Comparison of ENCODE assay signal across 1 mouse cellular context in the genomic region with DNA sequence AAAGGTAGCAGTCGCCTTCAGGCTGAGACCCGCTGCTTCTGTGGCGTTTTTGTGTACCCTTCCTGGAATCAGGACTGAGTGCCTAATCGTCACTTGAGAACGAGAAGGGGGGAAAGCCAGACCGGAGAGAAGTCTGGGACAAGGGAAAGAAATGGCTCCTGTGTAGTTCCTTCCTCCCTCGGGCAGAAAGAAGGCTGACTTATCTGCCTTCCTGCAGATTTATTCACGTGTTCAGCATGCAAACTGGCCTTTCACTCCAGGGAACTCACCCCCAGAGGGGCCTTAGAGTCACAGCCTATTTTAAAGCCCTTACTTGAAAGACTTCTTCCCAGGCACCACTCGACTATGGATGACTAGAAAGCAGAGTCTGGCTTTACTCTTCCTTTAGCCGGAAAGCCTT.
TF ChIP-seq lines count a peak whose summit lies in the region.

No protein-coding gene starts in this region.

TF ChIP-seq in MEL, 35 proteins besides CTCF, POLR2A, EP300 and RAD21 (continued from another document):
- TF ChIP-seq MAZ (IDR thresholded peaks at IDR 0.05; ENCODE audit: low read depth, low read length): no peak
- TF ChIP-seq ZKSCAN1 (IDR thresholded peaks at IDR 0.05; ENCODE audit: low read depth, low read length): no peak
- peak; percentile 62; the same call in 1 of the 2 replicates for TF ChIP-seq ZMIZ1 (IDR thresholded peaks at IDR 0.05; ENCODE audit: low read depth, low read length)
- peak; percentile 90 for TF ChIP-seq BHLHE40 (IDR thresholded peaks at IDR 0.05; ENCODE audit: borderline replicate concordance, low read depth, low read length)
- TF ChIP-seq MAX (IDR thresholded peaks at IDR 0.05; ENCODE audit: low read length): peak; percentile 75
- TF ChIP-seq MXI1 (IDR thresholded peaks at IDR 0.05; ENCODE audit: low read depth, low read length): peak; percentile 61
- no peak for TF ChIP-seq ZNF384 (IDR thresholded peaks at IDR 0.05; ENCODE audit: low read depth, low read length)
- no peak for TF ChIP-seq UBTF (IDR thresholded peaks at IDR 0.05; ENCODE audit: borderline replicate concordance, insufficient read depth, low read depth, low read length)
- TF ChIP-seq NELFE (IDR thresholded peaks at IDR 0.05; ENCODE audit: low read depth, low read length): peak; percentile 39; the same call in 1 of the 2 replicates
- peak; percentile 65 for TF ChIP-seq USF1 (IDR thresholded peaks at IDR 0.05; ENCODE audit: low read depth, low read length)
- TF ChIP-seq POLR2AphosphoS2 (IDR thresholded peaks at IDR 0.05; ENCODE audit: low read length): no peak
- no peak for TF ChIP-seq KAT2A (conservative IDR thresholded peaks at IDR 0.05; ENCODE audit: low read depth, low read length)
